Mouse (Mus musculus): Measurements from ENCODE around the gene Pbx1.
A peak's percentile ranks its signal among the peaks of the same experiment; 100 is the strongest.

The Pbx1 gene

GRCm38 (mm10) chr1:168175586-168175985 lies 256.5 kb downstream of the Pbx1 start:
- DNase-seq (ENCODE audit: low read depth, low spot score): no peak

- no peak for DNase-seq (ENCODE audit: low read depth, low spot score)
These were observed 262.3 kb downstream of the Pbx1 start for GRCm38 (mm10) chr1:168169791-168170190.

GRCm38 (mm10) chr1:168169052-168169779 lies 262.9 kb downstream of the Pbx1 start:
- no peak for DNase-seq (ENCODE audit: low read depth, low spot score)

GRCm38 (mm10) chr1:168167781-168168180 lies 264.3 kb downstream of the Pbx1 start:
- DNase-seq (ENCODE audit: low read depth, low spot score): no peak

GRCm38 (mm10) chr1:168166841-168167240 lies 265.2 kb downstream of the Pbx1 start:
- DNase-seq (ENCODE audit: low read depth, low spot score): no peak

- no peak for DNase-seq (ENCODE audit: low read depth, low spot score)
These were observed 267.1 kb downstream of the Pbx1 start for GRCm38 (mm10) chr1:168164945-168165344.

- DNase-seq (ENCODE audit: low read depth, low spot score): peak; percentile 4
These were observed 268.4 kb downstream of the Pbx1 start for GRCm38 (mm10) chr1:168163521-168164233.

- no peak for DNase-seq (ENCODE audit: low read depth, low spot score)
These were observed 292.9 kb downstream of the Pbx1 start for GRCm38 (mm10) chr1:168139138-168139682.

- DNase-seq (ENCODE audit: low read depth, low spot score): no peak
These were observed 293.4 kb downstream of the Pbx1 start for GRCm38 (mm10) chr1:168138669-168139068.

GRCm38 (mm10) chr1:168137890-168138289 lies 294.2 kb downstream of the Pbx1 start:
- no peak for DNase-seq (ENCODE audit: low read depth, low spot score)

GRCm38 (mm10) chr1:168135545-168135944 lies 296.5 kb downstream of the Pbx1 start:
- no peak for DNase-seq (ENCODE audit: low read depth, low spot score)

- no peak for DNase-seq (ENCODE audit: low read depth, low spot score)
These were observed 298.4 kb downstream of the Pbx1 start for GRCm38 (mm10) chr1:168133696-168134095.

GRCm38 (mm10) chr1:168128004-168128403 lies 304.1 kb downstream of the Pbx1 start:
- no peak for DNase-seq (ENCODE audit: low read depth, low spot score)

- DNase-seq (ENCODE audit: low read depth, low spot score): no peak
These were observed 307.2 kb downstream of the Pbx1 start for GRCm38 (mm10) chr1:168124643-168125490.

GRCm38 (mm10) chr1:168118077-168118476 lies 314.0 kb downstream of the Pbx1 start:
- DNase-seq (ENCODE audit: low read depth, low spot score): no peak

GRCm38 (mm10) chr1:168117367-168117766 lies 314.7 kb downstream of the Pbx1 start:
- DNase-seq (ENCODE audit: low read depth, low spot score): no peak

- DNase-seq (ENCODE audit: low read depth, low spot score): no peak
These were observed 322.3 kb downstream of the Pbx1 start for GRCm38 (mm10) chr1:168109797-168110196.

- no peak for DNase-seq (ENCODE audit: low read depth, low spot score)
These were observed 328.2 kb downstream of the Pbx1 start for GRCm38 (mm10) chr1:168103821-168104220.

- peak; percentile 61 for DNase-seq (ENCODE audit: low read depth, low spot score)
These were observed 330.6 kb downstream of the Pbx1 start for GRCm38 (mm10) chr1:168101514-168101913.

GRCm38 (mm10) chr1:168098806-168099205 lies 333.3 kb downstream of the Pbx1 start:
- no peak for DNase-seq (ENCODE audit: low read depth, low spot score)

GRCm38 (mm10) chr1:168094671-168095070 lies 337.4 kb downstream of the Pbx1 start:
- no peak for DNase-seq (ENCODE audit: low read depth, low spot score)

GRCm38 (mm10) chr1:168093044-168093443 lies 339.0 kb downstream of the Pbx1 start:
- no peak for DNase-seq (ENCODE audit: low read depth, low spot score)

Data from R1 (cell line).